Comparison of ENCODE assay signal across 7 mouse cellular contexts in genomic region chr11:102698018-102698476, GRCm38 (mm10). TPM values are rescaled to one million over a fixed set of nuclear protein-coding genes. Genes with fewer than 3 reads are reported as not detected.
DNase-seq lines count a peak whose midpoint lies in the region; ATAC-seq and TF ChIP-seq lines count a peak whose summit lies in the region.

No protein-coding gene starts in this region.

- WGBS in spleen, adult 2 months: 8% methylated on average over 9 of the region's 9 CpGs
- WGBS in forebrain, embryonic 11.5 days: 23% methylated on average over 9 of the region's 9 CpGs
- WGBS in liver, embryonic 11.5 days: 17% methylated on average over 9 of the region's 9 CpGs
- WGBS in stomach, postnatal 0 days: 16% methylated on average over 9 of the region's 9 CpGs

- DNase-seq in spleen, adult 2 months (ENCODE audit: low read depth in 1 of 2, low spot score in 2 of 2): no peak
- no peak for DNase-seq in spleen, postnatal 10 days (ENCODE audit: low spot score in 2 of 2)
- no peak for DNase-seq in forebrain, embryonic 11.5 days (ENCODE audit: low spot score)
- DNase-seq in liver, embryonic 11.5 days (ENCODE audit: low spot score): no peak
- DNase-seq in stomach, postnatal 0 days (ENCODE audit: low spot score): no peak
- no peak for DNase-seq in left cerebral cortex, postnatal 4 days
- no peak for DNase-seq in layer of hippocampus, postnatal 10 days (ENCODE audit: low spot score in 2 of 2)

- no peak for TF ChIP-seq POLR2A in spleen, adult 2 months (IDR thresholded peaks at IDR 0.05; ENCODE audit: low read depth, low read length)

- no peaks in the 10 kb centered on the region for H3K27me3 ChIP-seq in spleen, adult 2 months (ENCODE audit: control insufficient read depth, insufficient read depth, low read length)
- no peaks in the 10 kb centered on the region for H3K27me3 ChIP-seq in forebrain, embryonic 11.5 days (ENCODE audit: control insufficient read depth, insufficient read depth, low read length)
- H3K27me3 ChIP-seq in liver, embryonic 11.5 days (replicated peaks; ENCODE audit: control insufficient read depth, insufficient read depth, low read length): no peaks in the 10 kb centered on the region
- H3K27me3 ChIP-seq in stomach, postnatal 0 days (ENCODE audit: control insufficient read depth, insufficient read depth, low read length): no peaks in the 10 kb centered on the region

- H3K4me2 ChIP-seq in forebrain, embryonic 11.5 days (ENCODE audit: low read depth, low read length, severe bottlenecking): peak overlapping the region; percentile 81
- peak overlapping the region; percentile 86 for H3K4me2 ChIP-seq in liver, embryonic 11.5 days
- H3K4me2 ChIP-seq in stomach, postnatal 0 days (replicated peaks; ENCODE audit: low read depth): peak overlapping the region; percentile 85

- intact Hi-C loops in left cerebral cortex, postnatal 4 days (cut with DNase I): no loop called here

- peak overlapping the region; percentile 89 for H3K9ac ChIP-seq in forebrain, embryonic 11.5 days (ENCODE audit: low read length)
- H3K9ac ChIP-seq in liver, embryonic 11.5 days (ENCODE audit: low read depth, low read length): peak overlapping the region; percentile 79
- peak overlapping the region; percentile 82 for H3K9ac ChIP-seq in stomach, postnatal 0 days (ENCODE audit: low read length)

- H3K9me3 ChIP-seq in forebrain, embryonic 11.5 days (ENCODE audit: control insufficient read depth, low read length): no peaks in the 10 kb centered on the region
- no peaks in the 10 kb centered on the region for H3K9me3 ChIP-seq in liver, embryonic 11.5 days (ENCODE audit: control insufficient read depth, low read length)
- no peaks in the 10 kb centered on the region for H3K9me3 ChIP-seq in stomach, postnatal 0 days (ENCODE audit: control insufficient read depth, low read length)

- no peak for TF ChIP-seq CTCF in spleen, adult 2 months (IDR thresholded peaks at IDR 0.05; ENCODE audit: extremely low read depth, insufficient read depth, insufficient read length, insufficient replicate concordance)
- no peak; the same call in 1 of the 2 replicates for TF ChIP-seq CTCF in stomach, postnatal 0 days (IDR thresholded peaks at IDR 0.05; ENCODE audit: low read depth)

- ATAC-seq in forebrain, embryonic 11.5 days (replicated peaks; ENCODE audit: low FRiP score): no peak
- peak; percentile 28; the same call in 1 of the 2 replicates for ATAC-seq in liver, embryonic 11.5 days (replicated peaks; ENCODE audit: low FRiP score)
- ATAC-seq in stomach, postnatal 0 days (ENCODE audit: low FRiP score, low TSS enrichment): peak; percentile 53

- H3K36me3 ChIP-seq in spleen, adult 2 months (ENCODE audit: control insufficient read depth, insufficient read depth, low read length): no peaks in the 10 kb centered on the region
- no peaks in the 10 kb centered on the region for H3K36me3 ChIP-seq in forebrain, embryonic 11.5 days (ENCODE audit: control insufficient read depth, insufficient read depth, low read length)
- no peaks in the 10 kb centered on the region for H3K36me3 ChIP-seq in liver, embryonic 11.5 days (ENCODE audit: control insufficient read depth, insufficient read depth, low read length)
- no peaks in the 10 kb centered on the region for H3K36me3 ChIP-seq in stomach, postnatal 0 days (ENCODE audit: control insufficient read depth, insufficient read depth, low read length)

- H3K27ac ChIP-seq in spleen, adult 2 months (ENCODE audit: insufficient read depth, low read length): no peak overlapping the region
- no peak overlapping the region for H3K27ac ChIP-seq in forebrain, embryonic 11.5 days (ENCODE audit: low read depth, low read length)
- H3K27ac ChIP-seq in liver, embryonic 11.5 days (ENCODE audit: low read depth, low read length): no peak overlapping the region
- no peak overlapping the region; the same call in 1 of the 2 replicates for H3K27ac ChIP-seq in stomach, postnatal 0 days (replicated peaks)

- peak overlapping the region; percentile 82 for H3K4me3 ChIP-seq in spleen, adult 2 months (ENCODE audit: extremely low read depth, insufficient read depth, insufficient read length)
- H3K4me3 ChIP-seq in forebrain, embryonic 11.5 days (ENCODE audit: low read depth, low read length): peak overlapping the region; percentile 65
- H3K4me3 ChIP-seq in liver, embryonic 11.5 days (ENCODE audit: low read depth, low read length): peak overlapping the region; percentile 78
- H3K4me3 ChIP-seq in stomach, postnatal 0 days (ENCODE audit: low read depth, low read length): peak overlapping the region; percentile 77

- H3K4me1 ChIP-seq in spleen, adult 2 months (ENCODE audit: control insufficient read depth, insufficient read depth, insufficient read length): peaks cover 3% of the 10 kb centered on the region; the same call in 1 of the 2 replicates
- peaks cover 4% of the 10 kb centered on the region; the same call in 1 of the 2 replicates for H3K4me1 ChIP-seq in forebrain, embryonic 11.5 days (replicated peaks; ENCODE audit: control insufficient read depth, insufficient read depth, low read length)
- H3K4me1 ChIP-seq in liver, embryonic 11.5 days (replicated peaks; ENCODE audit: control insufficient read depth, insufficient read depth, low read length): peaks cover 7% of the 10 kb centered on the region
- no peaks in the 10 kb centered on the region; the same call in 1 of the 2 replicates for H3K4me1 ChIP-seq in stomach, postnatal 0 days (replicated peaks; ENCODE audit: control insufficient read depth, insufficient read depth)

- no peak for TF ChIP-seq EP300 in stomach, postnatal 0 days (optimal IDR thresholded peaks at IDR 0.05)

RNA-seq across cellular contexts. Expression of gene Ccdc43, which starts 0.5 kb away (rescaled TPM):
- polyA plus RNA-seq in spleen, adult 2 months (2012; rRNA removed): 2.6 and 3.2 TPM in 2 replicates
- 52.0 and 62.1 TPM in 2 replicates for polyA plus RNA-seq in forebrain, embryonic 11.5 days (2014; fragmentation: Nextera tagmentation; extraction: Ambion mirVana)
- 39.9 and 42.5 TPM in 2 replicates for polyA plus RNA-seq in liver, embryonic 11.5 days (2014; fragmentation: Nextera tagmentation; extraction: Ambion mirVana)
- polyA plus RNA-seq in stomach, postnatal 0 days (2015; fragmentation: Nextera tagmentation; extraction: Ambion mirVana): 19.0 and 20.8 TPM in 2 replicates
- 10 to 100 TPM; 32.8 to 34.5 TPM for total RNA-seq in left cerebral cortex, postnatal 4 days (2021)
- 10 to 100 TPM; 28.3 to 36.1 TPM for total RNA-seq in layer of hippocampus, postnatal 10 days (2021)

RNA-seq across cellular contexts. Expression of gene Meioc, which starts 34.5 kb away (rescaled TPM):
- polyA plus RNA-seq in spleen, adult 2 months (2012; rRNA removed): not detected in 2 replicates
- 0.15 and 0.24 TPM in 2 replicates for polyA plus RNA-seq in forebrain, embryonic 11.5 days (2014; fragmentation: Nextera tagmentation; extraction: Ambion mirVana)
- 0.25 and 0.36 TPM in 2 replicates for polyA plus RNA-seq in liver, embryonic 11.5 days (2014; fragmentation: Nextera tagmentation; extraction: Ambion mirVana)
- polyA plus RNA-seq in stomach, postnatal 0 days (2015; fragmentation: Nextera tagmentation; extraction: Ambion mirVana): 0.23 and 0.39 TPM in 2 replicates
- not detected for total RNA-seq in left cerebral cortex, postnatal 4 days (2021)
- total RNA-seq in layer of hippocampus, postnatal 10 days (2021): not detected
